ENCODE assay signal across 11 mouse cellular contexts in the genomic region with DNA sequence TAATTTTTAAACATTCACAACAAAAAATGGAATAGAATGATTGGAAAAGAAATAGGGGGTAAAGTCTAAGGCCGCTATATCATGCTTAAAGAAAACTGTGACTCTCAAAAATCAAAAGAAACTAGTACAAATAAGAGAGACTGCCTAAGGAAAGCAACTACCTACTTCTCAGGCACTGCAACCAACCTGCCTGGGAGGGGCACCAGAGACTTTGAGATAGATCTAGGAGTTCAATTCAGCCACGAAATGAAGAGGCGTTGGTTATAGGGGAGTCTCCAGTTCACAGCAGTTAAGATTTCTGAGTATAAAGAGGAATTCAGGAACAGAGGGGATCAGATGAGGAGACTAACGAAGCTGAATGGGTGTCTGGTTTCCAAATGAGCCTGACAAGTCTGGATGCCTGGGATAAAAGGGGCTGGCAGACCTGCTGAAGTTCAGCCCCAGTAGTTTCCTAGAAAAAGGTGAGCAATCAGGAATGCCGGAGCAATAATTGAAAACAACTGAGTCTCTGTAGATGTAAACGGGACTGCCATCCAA. TPM values are rescaled to one million over a fixed set of nuclear protein-coding genes. Genes with fewer than 3 reads are reported as not detected.
DNase-seq lines count a peak whose midpoint lies in the region; ATAC-seq and TF ChIP-seq lines count a peak whose summit lies in the region.
"Had no signal": no experiment of that assay in that cellular context is flagged by ENCODE, and none has a peak within 500 bp of the region (broad histone marks: within the 10 kb centered on the region; RNA-seq: fewer than 3 reads in every experiment).

No protein-coding gene starts in this region.

- ATAC-seq in kidney, postnatal 0 days (replicated peaks; ENCODE audit: low FRiP score, low read depth) = no peak
- no peak for ATAC-seq in cerebellum, adult (ENCODE audit: insufficient number of reproducible peaks, low FRiP score, low TSS enrichment)

- peak overlapping the region; percentile 69 for H3K27ac ChIP-seq in gastrocnemius, adult 2 months
- H3K27ac ChIP-seq in kidney, postnatal 0 days = no peak overlapping the region
- H3K27ac ChIP-seq: embryonic facial prominence, embryonic 15.5 days had no signal

- H3K4me1 ChIP-seq in kidney, postnatal 0 days (replicated peaks; ENCODE audit: insufficient read depth, low read length) = no peaks in the 10 kb centered on the region
- H3K4me1 ChIP-seq: embryonic facial prominence, embryonic 15.5 days had no signal

- peak overlapping the region; percentile 46; the same call in 1 of the 2 replicates for H3K4me3 ChIP-seq in gastrocnemius, adult 2 months
- H3K4me3 ChIP-seq in kidney, postnatal 0 days (replicated peaks; ENCODE audit: low read depth, low read length) = no peak overlapping the region
- H3K4me3 ChIP-seq: embryonic facial prominence, embryonic 15.5 days had no signal

- 52% methylated on average over 6 of the region's 6 CpGs for WGBS in kidney, postnatal 0 days

- DNase-seq in gastrocnemius, adult 2 months = peak; percentile 39
- DNase-seq in gastrocnemius, postnatal 14 days = no peak
- DNase-seq in urinary bladder, postnatal 14 days (ENCODE audit: low spot score) = peak; percentile 29
- DNase-seq in urinary bladder, postnatal 4 days (ENCODE audit: low spot score in 2 of 2) = no peak
- DNase-seq in kidney, postnatal 0 days (ENCODE audit: low spot score) = peak; percentile 70
- DNase-seq in ovary, postnatal 14 days (ENCODE audit: low spot score) = no peak
- DNase-seq in left cerebral cortex, postnatal 4 days = no peak
- DNase-seq: adrenal gland, postnatal 25 days had no signal

- TF ChIP-seq CTCF in gastrocnemius, adult 2 months (IDR thresholded peaks at IDR 0.05) = peak; percentile 70
- peak; percentile 67 for TF ChIP-seq CTCF in kidney, postnatal 0 days (IDR thresholded peaks at IDR 0.05; ENCODE audit: low read depth)

- H3K9ac ChIP-seq in kidney, postnatal 0 days (ENCODE audit: low read depth, low read length) = no peak overlapping the region
- H3K9ac ChIP-seq: embryonic facial prominence, embryonic 15.5 days had no signal

- no peaks in the 10 kb centered on the region for H3K9me3 ChIP-seq in kidney, postnatal 0 days (replicated peaks; ENCODE audit: low read length)
- H3K9me3 ChIP-seq: embryonic facial prominence, embryonic 15.5 days had no signal

- no peak overlapping the region for H3K4me2 ChIP-seq in kidney, postnatal 0 days (ENCODE audit: low read length)
- H3K4me2 ChIP-seq: embryonic facial prominence, embryonic 15.5 days; midbrain, embryonic 11.5 days had no signal

- H3K27me3 ChIP-seq in kidney, postnatal 0 days (ENCODE audit: insufficient read depth, low read length) = no peaks in the 10 kb centered on the region
- H3K27me3 ChIP-seq: embryonic facial prominence, embryonic 15.5 days had no signal

- H3K36me3 ChIP-seq in kidney, postnatal 0 days (ENCODE audit: insufficient read depth, low read length) = no peaks in the 10 kb centered on the region
- H3K36me3 ChIP-seq: embryonic facial prominence, embryonic 15.5 days had no signal

- intact Hi-C loops in gastrocnemius, adult 2 months (cut with DNase I) = loop anchor here (2.0 to 5.0 kb wide), 3 partner anchors 62 to 196 kb away; partner anchors contain the start of gene Cav1
- intact Hi-C loops in gastrocnemius, postnatal 14 days (cut with DNase I; ENCODE audit: low total_unique reads) = loop anchor here (2.0 kb wide), 1 partner anchor 246 kb away; no protein-coding TSS in a partner anchor
- intact Hi-C loops in left cerebral cortex, postnatal 4 days (cut with DNase I) = no loop called here

RNA-seq across cellular contexts. Expression of gene Tes, which starts 45.7 kb away (rescaled TPM):
- total RNA-seq in gastrocnemius, adult 2 months (2021) = 1 to 10 TPM in 1 of 2 experiments, under 1 TPM in 1; 0.69 to 2.6 TPM
- total RNA-seq in gastrocnemius, postnatal 14 days (2021) = 1 to 10 TPM; 2.7 to 2.8 TPM
- 70.8 and 75.1 TPM in 2 replicates for polyA plus RNA-seq in kidney, postnatal 0 days (2015; fragmentation: Nextera tagmentation; extraction: Ambion mirVana)
- total RNA-seq in left cerebral cortex, postnatal 4 days (2021) = 10 to 100 TPM; 32.4 to 33.4 TPM

Comparison
In these comparisons a context has a peak if more than half of its experiments do, and no peak if none do; other contexts are left out.
1. DNase-seq: peak in gastrocnemius, adult 2 months (single experiment), urinary bladder, postnatal 14 days (single experiment) and kidney, postnatal 0 days (single experiment); none in gastrocnemius, postnatal 14 days (single experiment), urinary bladder, postnatal 4 days (0 of 2), ovary, postnatal 14 days (single experiment) and left cerebral cortex, postnatal 4 days (single experiment).
2. RNA of gene Tes, which starts 45.7 kb away (total RNA-seq): 32.4 to 33.4 TPM in left cerebral cortex, postnatal 4 days; 2.7 to 2.8 TPM in gastrocnemius, postnatal 14 days and 0.69 to 2.6 TPM in gastrocnemius, adult 2 months; every median in the first group is over 4 times any median in the second.